Mouse (Mus musculus): ENCODE results near the gene Zfp984. TPM values are rescaled to one million over a fixed set of nuclear protein-coding genes. Genes with fewer than 3 reads are reported as not detected.

Gene Zfp984
- 25.8 TPM for polyA plus RNA-seq (2017; shearing (Covaris generic))

DNA sequence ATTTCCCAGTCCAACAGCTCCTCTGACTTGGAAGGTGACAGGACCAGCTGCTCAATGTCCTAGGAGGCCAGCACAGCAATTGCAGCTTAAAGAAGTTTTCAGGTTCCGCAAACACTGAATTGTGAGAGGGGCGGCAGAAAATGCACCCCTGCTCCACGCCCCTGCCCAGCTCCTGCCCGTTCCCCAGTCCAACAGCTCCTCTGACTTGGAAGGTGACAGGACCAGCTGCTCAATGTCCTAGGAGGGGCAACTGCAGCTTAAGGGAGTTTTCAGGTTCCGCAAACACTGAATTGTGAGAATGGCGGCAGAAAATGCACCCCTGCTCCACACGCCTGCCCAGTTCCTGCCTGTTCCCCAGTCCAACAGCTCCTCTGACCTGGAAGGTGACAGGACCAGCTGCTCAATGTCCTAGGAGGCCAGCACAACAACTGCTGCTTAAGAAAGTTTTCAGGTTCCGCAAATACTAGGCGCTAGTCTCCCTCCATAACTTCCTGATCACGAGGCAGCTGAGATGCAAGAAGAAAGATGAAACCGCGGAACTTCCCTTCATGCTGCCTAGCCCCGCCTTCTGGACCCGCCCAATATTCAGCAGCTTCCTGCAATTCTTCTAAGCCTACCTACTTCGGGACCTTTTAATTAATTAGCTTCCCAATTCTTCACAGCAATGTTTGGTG, at the start of gene Zfp984:
TSS of gene Zfp984 (minus strand) at position 497 of the 674 bp plus-strand sequence.

GRCm38 (mm10) chr4:147847614-147848583, 38.3 kb upstream of the Zfp984 start, which contains the start of gene Zfp933:
TSS of gene Zfp933 (minus strand) at chr4:147848366.

Other genes starting within 250 kb of the Zfp984 start
- gene Zfp979, start 167.3 kb downstream of the Zfp984 start, polyA plus RNA-seq (2017; shearing (Covaris generic)): 0.26 TPM
- gene Zfp534, start 107.2 kb downstream of the Zfp984 start, polyA plus RNA-seq (2017; shearing (Covaris generic)): not detected
- 4.5 TPM for gene Zfp933, start 38.6 kb upstream of the Zfp984 start, polyA plus RNA-seq (2017; shearing (Covaris generic))
- gene Miip, start 59.0 kb upstream of the Zfp984 start, polyA plus RNA-seq (2017; shearing (Covaris generic)): 123 TPM
- 5.2 TPM for gene Fv1, start 59.2 kb upstream of the Zfp984 start, polyA plus RNA-seq (2017; shearing (Covaris generic))
- gene Mfn2, start 94.9 kb upstream of the Zfp984 start, polyA plus RNA-seq (2017; shearing (Covaris generic)): 34.6 TPM
- gene Plod1, start 127.0 kb upstream of the Zfp984 start, polyA plus RNA-seq (2017; shearing (Covaris generic)): 10.4 TPM
- 114 TPM for gene 2510039O18Rik, start 131.1 kb upstream of the Zfp984 start, polyA plus RNA-seq (2017; shearing (Covaris generic))
- gene Nppb, start 176.0 kb upstream of the Zfp984 start, polyA plus RNA-seq (2017; shearing (Covaris generic)): not detected
- not detected for gene Nppa, start 190.9 kb upstream of the Zfp984 start, polyA plus RNA-seq (2017; shearing (Covaris generic))
- gene Clcn6, start 229.0 kb upstream of the Zfp984 start, polyA plus RNA-seq (2017; shearing (Covaris generic)): 7.3 TPM
- 15.8 TPM for gene Mthfr, start 229.3 kb upstream of the Zfp984 start, polyA plus RNA-seq (2017; shearing (Covaris generic))

Data from CD4-positive, CD25-positive, alpha-beta regulatory T cell (primary cell).